Mouse (Mus musculus): ENCODE data around the gene Sipa1l2. TPM values are rescaled to one million over a fixed set of nuclear protein-coding genes. Genes with fewer than 3 reads are reported as not detected.

Gene Sipa1l2
- polyA plus RNA-seq, 1 experiment, result 0.01 TPM

GRCm38 (mm10) chr8:125531640-125532039, 38.0 kb downstream of the Sipa1l2 start:
- Histone ChIP-seq H3K27me3 (ENCODE audit: control insufficient read depth) (no peaks in the 10 kb centered on the region), H3K4me1 (ENCODE audit: control insufficient read depth) (no peaks in the 10 kb centered on the region), H3K4me3 (replicated peaks) (no peak overlapping the region), H3K9me3 (ENCODE audit: control insufficient read depth, low read length) (no peaks in the 10 kb centered on the region), H3K36me3 (ENCODE audit: control insufficient read depth) (no peaks in the 10 kb centered on the region)
- no peak for TF ChIP-seq TAL1 (IDR thresholded peaks at IDR 0.05; ENCODE audit: low read length)
- no peak for TF ChIP-seq GATA1 (IDR thresholded peaks at IDR 0.05; ENCODE audit: low read length)

- H3K9me3 ChIP-seq (ENCODE audit: control insufficient read depth, low read length), result no peaks in the 10 kb centered on the region
- no peak overlapping the region for H3K4me3 ChIP-seq (replicated peaks)
- no peaks in the 10 kb centered on the region for H3K36me3 ChIP-seq (ENCODE audit: control insufficient read depth)
- no peak for TF ChIP-seq TAL1 (IDR thresholded peaks at IDR 0.05; ENCODE audit: low read length)
- TF ChIP-seq GATA1 (IDR thresholded peaks at IDR 0.05; ENCODE audit: low read length), result no peak
- no peaks in the 10 kb centered on the region for H3K27me3 ChIP-seq (ENCODE audit: control insufficient read depth)
- no peaks in the 10 kb centered on the region for H3K4me1 ChIP-seq (ENCODE audit: control insufficient read depth)
These were observed 38.5 kb downstream of the Sipa1l2 start for GRCm38 (mm10) chr8:125531088-125531438.

DNA sequence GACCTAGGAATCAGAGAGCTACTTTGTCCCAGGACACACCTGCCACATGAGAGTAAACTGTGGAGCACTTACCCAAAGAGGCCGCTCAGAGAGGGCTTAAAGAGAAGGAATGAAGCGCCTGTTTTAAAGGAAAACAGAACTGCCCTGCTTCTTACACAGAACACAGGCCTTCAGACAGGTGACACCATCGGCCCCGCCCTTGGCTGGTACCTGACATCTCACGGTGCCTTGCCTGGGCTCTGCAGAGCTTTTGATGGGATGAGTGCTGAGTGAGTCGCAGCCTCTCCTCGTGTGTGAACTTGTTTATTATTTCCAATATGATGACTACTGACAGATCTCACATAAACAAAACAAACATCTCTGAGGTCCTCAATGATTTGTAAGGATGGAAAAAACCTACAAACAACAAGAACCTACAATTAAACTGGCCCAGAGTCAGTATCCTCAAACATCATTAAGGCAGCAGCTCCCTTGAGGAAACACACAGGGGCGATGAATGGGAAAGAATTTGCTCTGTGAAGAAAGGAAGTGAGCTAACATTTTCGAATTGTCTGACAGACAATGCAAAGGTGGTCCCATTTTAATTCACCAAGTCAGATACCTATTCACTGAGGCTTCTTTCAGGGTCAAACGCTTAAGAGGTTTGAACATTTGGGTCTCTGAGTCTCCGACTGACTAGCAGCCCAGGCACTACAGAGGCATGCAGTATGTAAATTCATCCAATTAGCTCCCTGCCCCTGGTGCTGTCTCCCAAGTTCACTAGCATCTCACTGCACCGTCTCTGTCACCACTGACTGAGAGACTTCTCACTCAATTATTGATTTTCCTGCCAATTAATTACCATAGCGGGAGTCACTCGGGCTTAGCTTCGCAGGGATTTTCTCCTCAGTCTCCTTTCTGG, 39.2 kb downstream of the Sipa1l2 start:
- TF ChIP-seq TAL1 (IDR thresholded peaks at IDR 0.05; ENCODE audit: low read length) (no peak), GATA1 (IDR thresholded peaks at IDR 0.05; ENCODE audit: low read length) (no peak)
- Histone ChIP-seq H3K4me3 (replicated peaks) (no peak overlapping the region), H3K27me3 (ENCODE audit: control insufficient read depth) (no peaks in the 10 kb centered on the region), H3K9me3 (ENCODE audit: control insufficient read depth, low read length) (no peaks in the 10 kb centered on the region), H3K36me3 (ENCODE audit: control insufficient read depth) (no peaks in the 10 kb centered on the region), H3K4me1 (ENCODE audit: control insufficient read depth) (no peaks in the 10 kb centered on the region)

DNA sequence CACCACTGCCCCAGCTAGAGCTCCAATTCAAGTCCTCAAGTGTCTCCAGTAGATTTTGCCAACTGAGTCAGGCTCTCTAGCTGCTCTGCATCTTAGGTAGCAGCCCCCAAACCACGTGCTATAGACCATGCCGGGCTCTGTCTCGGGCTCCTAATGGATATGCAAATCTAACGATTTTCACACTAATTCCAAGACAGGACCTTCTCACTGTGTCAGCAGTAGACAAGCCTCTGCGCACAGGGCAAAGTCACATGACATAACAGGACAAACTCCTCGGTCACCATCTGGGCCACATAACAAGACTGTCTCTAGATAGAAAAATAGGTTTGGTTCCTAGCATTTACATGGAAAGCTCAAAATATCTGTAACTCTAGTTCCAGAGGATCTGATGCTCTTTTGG, 40.6 kb downstream of the Sipa1l2 start:
- Histone ChIP-seq H3K27me3 (ENCODE audit: control insufficient read depth) (no peaks in the 10 kb centered on the region), H3K9me3 (ENCODE audit: control insufficient read depth, low read length) (no peaks in the 10 kb centered on the region), H3K4me1 (ENCODE audit: control insufficient read depth) (no peaks in the 10 kb centered on the region), H3K36me3 (ENCODE audit: control insufficient read depth) (no peaks in the 10 kb centered on the region), H3K4me3 (replicated peaks) (no peak overlapping the region)
- TF ChIP-seq TAL1 (IDR thresholded peaks at IDR 0.05; ENCODE audit: low read length) (no peak), GATA1 (IDR thresholded peaks at IDR 0.05; ENCODE audit: low read length) (no peak)

DNA sequence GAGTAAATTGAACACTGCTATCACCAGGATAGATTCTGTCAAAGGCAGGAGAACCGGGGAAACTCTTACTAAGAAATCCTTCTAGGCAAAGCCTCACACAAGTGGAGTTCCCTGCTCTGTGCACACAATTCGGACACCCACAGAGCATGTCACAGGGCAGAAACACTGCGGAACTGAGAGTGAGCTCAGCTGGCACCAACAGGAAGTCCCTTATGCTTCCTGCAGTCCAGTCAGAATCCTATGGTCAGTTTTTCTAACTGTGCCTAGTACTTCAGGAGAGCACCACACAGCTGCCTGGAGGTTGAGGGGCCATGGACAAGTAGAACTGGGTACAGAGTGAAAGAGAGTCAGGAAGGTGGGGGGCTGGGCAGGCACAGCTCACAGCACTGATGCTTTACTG, 41.7 kb downstream of the Sipa1l2 start:
- no peaks in the 10 kb centered on the region for H3K36me3 ChIP-seq (ENCODE audit: control insufficient read depth)
- no peak overlapping the region for H3K4me3 ChIP-seq (replicated peaks)
- TF ChIP-seq GATA1 (IDR thresholded peaks at IDR 0.05; ENCODE audit: low read length), result no peak
- TF ChIP-seq TAL1 (IDR thresholded peaks at IDR 0.05; ENCODE audit: low read length), result no peak
- no peaks in the 10 kb centered on the region for H3K9me3 ChIP-seq (ENCODE audit: control insufficient read depth, low read length)
- H3K4me1 ChIP-seq (ENCODE audit: control insufficient read depth), result no peaks in the 10 kb centered on the region
- no peaks in the 10 kb centered on the region for H3K27me3 ChIP-seq (ENCODE audit: control insufficient read depth)

- no peak for TF ChIP-seq GATA1 (IDR thresholded peaks at IDR 0.05; ENCODE audit: low read length)
- TF ChIP-seq TAL1 (IDR thresholded peaks at IDR 0.05; ENCODE audit: low read length), result no peak
- Histone ChIP-seq H3K36me3 (ENCODE audit: control insufficient read depth) (no peaks in the 10 kb centered on the region), H3K27me3 (ENCODE audit: control insufficient read depth) (no peaks in the 10 kb centered on the region), H3K9me3 (ENCODE audit: control insufficient read depth, low read length) (no peaks in the 10 kb centered on the region), H3K4me1 (ENCODE audit: control insufficient read depth) (no peaks in the 10 kb centered on the region), H3K4me3 (replicated peaks) (no peak overlapping the region)
These were observed 42.6 kb downstream of the Sipa1l2 start for GRCm38 (mm10) chr8:125526999-125527398.

GRCm38 (mm10) chr8:125526582-125526981, 43.0 kb downstream of the Sipa1l2 start:
- no peaks in the 10 kb centered on the region for H3K27me3 ChIP-seq (ENCODE audit: control insufficient read depth)
- no peaks in the 10 kb centered on the region for H3K36me3 ChIP-seq (ENCODE audit: control insufficient read depth)
- TF ChIP-seq TAL1 (IDR thresholded peaks at IDR 0.05; ENCODE audit: low read length), result no peak
- no peak for TF ChIP-seq GATA1 (IDR thresholded peaks at IDR 0.05; ENCODE audit: low read length)
- no peaks in the 10 kb centered on the region for H3K9me3 ChIP-seq (ENCODE audit: control insufficient read depth, low read length)
- H3K4me3 ChIP-seq (replicated peaks), result no peak overlapping the region
- H3K4me1 ChIP-seq (ENCODE audit: control insufficient read depth), result no peaks in the 10 kb centered on the region

DNA sequence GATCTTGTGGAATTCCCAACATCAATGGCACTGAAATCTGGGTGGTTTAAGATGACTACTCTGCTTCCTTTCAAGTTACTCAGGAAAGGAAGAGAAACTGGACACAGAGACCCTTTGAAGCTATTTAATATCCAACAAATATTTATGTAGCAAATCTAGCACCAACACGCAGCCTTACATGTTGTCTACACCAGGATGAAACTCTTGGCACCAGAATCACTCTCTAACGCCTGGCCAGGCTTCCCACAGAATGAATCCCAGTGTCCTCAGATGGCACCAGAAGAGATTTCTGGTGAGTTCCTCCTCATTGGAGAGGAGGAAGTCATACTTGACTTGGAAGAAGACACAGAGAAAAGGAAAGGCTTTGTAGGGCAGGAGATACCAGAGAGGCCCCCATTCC, 45.1 kb downstream of the Sipa1l2 start:
- H3K4me1 ChIP-seq (ENCODE audit: control insufficient read depth), result no peaks in the 10 kb centered on the region
- no peak overlapping the region for H3K4me3 ChIP-seq (replicated peaks)
- TF ChIP-seq GATA1 (IDR thresholded peaks at IDR 0.05; ENCODE audit: low read length) (no peak), TAL1 (IDR thresholded peaks at IDR 0.05; ENCODE audit: low read length) (no peak)
- H3K9me3 ChIP-seq (ENCODE audit: control insufficient read depth, low read length), result no peaks in the 10 kb centered on the region
- H3K36me3 ChIP-seq (ENCODE audit: control insufficient read depth), result no peaks in the 10 kb centered on the region
- H3K27me3 ChIP-seq (ENCODE audit: control insufficient read depth), result no peaks in the 10 kb centered on the region

DNA sequence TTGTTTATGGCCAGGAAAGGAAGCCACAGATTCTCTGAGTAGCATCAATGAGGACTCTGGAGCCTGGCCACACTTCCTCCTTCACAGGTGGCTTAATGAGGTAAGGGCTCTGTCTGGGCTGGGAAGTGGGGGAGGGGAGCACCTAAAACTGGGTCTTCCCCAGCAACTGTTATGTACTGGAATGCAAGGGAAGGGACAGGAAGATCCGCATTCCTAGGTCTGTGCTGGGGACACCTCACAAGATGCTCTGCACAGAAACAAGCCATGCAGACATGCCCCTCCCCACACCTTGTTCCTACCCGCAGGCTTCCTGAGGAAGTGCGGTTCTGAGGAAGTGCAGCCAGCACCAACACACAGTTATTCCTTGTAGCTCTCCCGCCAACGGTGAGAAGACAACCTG, 46.4 kb downstream of the Sipa1l2 start:
- Histone ChIP-seq H3K27me3 (ENCODE audit: control insufficient read depth) (no peaks in the 10 kb centered on the region), H3K36me3 (ENCODE audit: control insufficient read depth) (no peaks in the 10 kb centered on the region), H3K4me3 (replicated peaks) (no peak overlapping the region), H3K9me3 (ENCODE audit: control insufficient read depth, low read length) (no peaks in the 10 kb centered on the region), H3K4me1 (ENCODE audit: control insufficient read depth) (no peaks in the 10 kb centered on the region)
- no peak for TF ChIP-seq GATA1 (IDR thresholded peaks at IDR 0.05; ENCODE audit: low read length)
- no peak for TF ChIP-seq TAL1 (IDR thresholded peaks at IDR 0.05; ENCODE audit: low read length)
